Mouse (Mus musculus): ENCODE results near the gene Rfc4. TPM values are rescaled to one million over a fixed set of nuclear protein-coding genes. Genes with fewer than 3 reads are reported as not detected.

Rfc4 gene
- total RNA-seq, 2 experiments from 2014 or later: 4.4 to 9.3 TPM

Small RNAs within 50 kb of the gene (microRNA-seq; reads per million reads assigned to microRNA genes)
- 0 reads per million in 2 experiments for gene Gm49346

Other genes starting within 250 kb of the Rfc4 start
- gene Ahsg, start 236.5 kb downstream of the Rfc4 start, total RNA-seq (2021): 10 to 100 TPM in 1 of 2 experiments, 1 to 10 TPM in 1; 8.8 to 16.6 TPM
- not detected for gene Fetub, start 209.4 kb downstream of the Rfc4 start, total RNA-seq (2021)
- not detected for gene Hrg, start 176.7 kb downstream of the Rfc4 start, total RNA-seq (2021)
- under 1 TPM in 1 of 2 experiments, not detected in 1; 0.76 TPM for gene Kng2, start 98.3 kb downstream of the Rfc4 start, total RNA-seq (2021)
- gene Kng1, start 69.9 kb downstream of the Rfc4 start, total RNA-seq (2021): not detected
- 100 to 1,000 TPM; 264 to 305 TPM for gene Eif4a2, start 20.3 kb downstream of the Rfc4 start, total RNA-seq (2021)
- 10 to 100 TPM in 1 of 2 experiments, 1 to 10 TPM in 1; 5.1 to 18.8 TPM for gene Adipoq, start 18.8 kb upstream of the Rfc4 start, total RNA-seq (2021)
- 10 to 100 TPM; 12.4 to 13.3 TPM for gene St6gal1, start 97.0 kb upstream of the Rfc4 start, total RNA-seq (2021)